Mouse (Mus musculus) hindbrain, embryonic 14.5 days (tissue): ENCODE data around the gene Bmp7. TPM values are rescaled to one million over a fixed set of nuclear protein-coding genes. Genes with fewer than 3 reads are reported as not detected.

Experiments used
- ATAC-seq: fragments of 200-750 bp; cut with Nextera tagmentation; 2 replicates; pipeline ENCODE4 v1.8.0; 2017; ENCODE audit warnings: moderate number of reproducible peaks, mild to moderate bottlenecking, moderate TSS enrichment, moderate library complexity; ENCODE audit not compliant: low FRiP score
- DNase-seq: peaks from one replicate; pipeline ENCODE4 v3.0.0-alpha.2; 2015; ENCODE audit warnings: low spot score
- H3K27ac ChIP-seq: fragments of 300-500 bp; sonication (generic); 2 replicates; pipeline ENCODE4 v1.5.1; 2014; ENCODE audit warnings: mild to moderate bottlenecking, moderate library complexity
- H3K27me3 ChIP-seq: fragments of 300-500 bp; sonication (generic); 2 replicates; pipeline ENCODE4 v1.6.1; 2014; ENCODE audit warnings: mild to moderate bottlenecking, low read length, mixed read lengths; ENCODE audit not compliant: control insufficient read depth, insufficient read depth
- H3K36me3 ChIP-seq: fragments of 300-500 bp; sonication (generic); replicated peaks from 2 replicates; pipeline ENCODE4 v1.6.1; 2014; ENCODE audit not compliant: control insufficient read depth, insufficient read depth
- H3K4me1 ChIP-seq: fragments of 300-500 bp; sonication (generic); replicated peaks from 2 replicates; pipeline ENCODE4 v1.6.1; 2014; ENCODE audit warnings: antibody characterized with exemption, low read length, mixed read lengths; ENCODE audit not compliant: control insufficient read depth, insufficient read depth
- H3K4me2 ChIP-seq: fragments of 300-500 bp; sonication (generic); replicated peaks from 2 replicates; pipeline ENCODE4 v1.6.1; 2014; ENCODE audit warnings: mild to moderate bottlenecking, moderate library complexity
- H3K4me3 ChIP-seq: fragments of 300-500 bp; sonication (generic); replicated peaks from 2 replicates; pipeline ENCODE4 v1.5.1; 2014; ENCODE audit warnings: mild to moderate bottlenecking, low read length
- H3K9ac ChIP-seq: fragments of 300-500 bp; sonication (generic); 2 replicates; pipeline ENCODE4 v1.6.1; 2014
- H3K9me3 ChIP-seq: fragments of 300-500 bp; sonication (generic); 2 replicates; pipeline ENCODE4 v1.6.1; 2016; ENCODE audit warnings: low read length; ENCODE audit not compliant: control insufficient read depth
- WGBS: fragments of 180-500 bp; shearing (Covaris S2); extraction: QIAGEN DNeasy Blood & Tissue Kit; methylation state at CpG from one replicate; pipeline ENCODE4 v1.1.7; 2014; 5-methylcytosine and 5-hydroxymethylcytosine counted together
- polyA plus RNA-seq: library from polyadenylated mRNA; unstranded; fragments of >200 nt; fragmentation: Nextera tagmentation; extraction: Ambion mirVana; gene quantifications from 2 replicates; pipeline ENCODE4 v1.2.1, GENCODE M21; 2014

The Bmp7 gene
- polyA plus RNA-seq, 1 experiment from 2014 or later, result 18.4 TPM

DNA sequence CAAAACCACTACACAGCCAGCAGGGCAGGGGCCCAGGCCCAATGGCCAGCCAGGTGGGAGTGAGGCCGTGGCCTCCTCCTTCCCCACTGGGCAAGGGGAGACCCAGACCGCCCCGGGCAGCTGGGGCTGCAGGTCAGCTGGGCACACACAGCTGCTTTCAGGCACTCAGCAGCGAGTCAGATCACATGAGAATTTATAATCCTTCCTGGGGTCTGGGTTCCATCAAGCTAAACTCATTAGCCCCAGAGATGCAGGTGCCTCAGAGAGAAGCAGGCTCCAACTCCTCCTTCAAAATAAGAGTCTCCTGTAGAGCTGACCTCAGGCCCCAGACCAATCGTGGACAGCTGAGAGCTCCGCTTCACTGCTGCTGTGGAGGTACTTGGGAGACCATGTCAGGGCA, 15.2 kb downstream of the Bmp7 start:
- Histone ChIP-seq H3K27ac (no peak overlapping the region), H3K4me1 (no peaks in the 10 kb centered on the region)
- WGBS, result 60% methylated on average over 6 of the region's 6 CpGs

DNA sequence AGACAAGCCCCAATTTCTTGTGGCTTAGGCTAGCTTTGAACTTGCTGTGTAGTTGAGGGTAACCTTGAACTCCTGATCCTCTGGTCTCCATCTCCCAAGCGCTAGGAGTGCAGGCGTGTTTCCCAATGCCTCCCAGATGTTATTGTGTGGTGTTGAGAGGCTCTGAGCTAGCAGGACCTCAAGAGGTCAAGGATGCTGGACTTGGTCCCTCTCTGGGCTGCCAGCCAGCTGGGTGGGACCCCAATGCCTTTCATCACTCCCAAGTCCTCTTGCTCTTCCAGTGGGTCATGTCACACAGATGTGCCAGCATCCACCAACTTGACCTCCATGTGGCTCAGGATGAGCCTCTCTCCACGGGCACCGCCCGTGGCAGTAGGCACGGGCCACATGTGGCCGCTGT, 16.9 kb downstream of the Bmp7 start:
- no peak overlapping the region for H3K4me2 ChIP-seq
- no peaks in the 10 kb centered on the region for H3K4me1 ChIP-seq
- 88% methylated on average over 7 of the region's 7 CpGs for WGBS
- H3K36me3 ChIP-seq, result no peaks in the 10 kb centered on the region
- H3K9ac ChIP-seq, result no peak overlapping the region
- DNase-seq, result no peak
- no peak overlapping the region for H3K27ac ChIP-seq
- ATAC-seq, result no peak
- no peak overlapping the region for H3K4me3 ChIP-seq
- 0 out of 2 replicates have a peak, but pooled peaks cover 3% of the 10 kb centered on the region for H3K27me3 ChIP-seq
- no peaks in the 10 kb centered on the region for H3K9me3 ChIP-seq

More for the DNA sequence above, 15.2 kb downstream of the Bmp7 start:
- no peak for DNase-seq
- H3K4me2 ChIP-seq, result no peak overlapping the region
- no peak overlapping the region for H3K9ac ChIP-seq
- no peaks in the 10 kb centered on the region for H3K36me3 ChIP-seq
- no peak overlapping the region for H3K4me3 ChIP-seq
- H3K27me3 ChIP-seq, result 0 out of 2 replicates have a peak, but pooled peaks cover 3% of the 10 kb centered on the region
- H3K9me3 ChIP-seq, result no peaks in the 10 kb centered on the region
- ATAC-seq, result no peak

DNA sequence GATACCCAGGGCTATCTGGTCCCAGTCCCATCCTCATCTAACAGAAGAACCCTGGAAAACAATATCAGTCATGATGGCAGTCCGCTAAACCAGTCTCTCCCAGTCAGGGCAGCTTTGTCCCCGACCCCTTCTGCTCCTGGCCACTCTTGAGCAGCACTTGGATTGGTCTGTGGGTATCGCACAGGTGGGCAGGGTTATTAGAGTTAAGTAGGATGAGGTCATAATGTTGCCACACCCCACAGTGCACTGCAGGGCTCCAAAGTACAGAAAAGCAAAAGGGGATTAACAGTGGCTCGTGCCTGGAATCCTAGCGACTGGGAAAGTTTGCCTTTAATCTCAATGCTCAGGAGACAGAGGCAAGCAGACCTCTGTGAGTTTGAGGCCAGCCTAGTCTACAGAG, 17.5 kb downstream of the Bmp7 start:
- Histone ChIP-seq H3K36me3 (no peaks in the 10 kb centered on the region), H3K27ac (no peak overlapping the region), H3K4me3 (no peak overlapping the region), H3K4me2 (no peak overlapping the region), H3K27me3 (0 out of 2 replicates have a peak, but pooled peaks cover 3% of the 10 kb centered on the region), H3K9ac (no peak overlapping the region), H3K9me3 (no peaks in the 10 kb centered on the region), H3K4me1 (no peaks in the 10 kb centered on the region)
- WGBS, result 69% methylated on average over 5 of the region's 5 CpGs
- ATAC-seq, result no peak
- no peak for DNase-seq

DNA sequence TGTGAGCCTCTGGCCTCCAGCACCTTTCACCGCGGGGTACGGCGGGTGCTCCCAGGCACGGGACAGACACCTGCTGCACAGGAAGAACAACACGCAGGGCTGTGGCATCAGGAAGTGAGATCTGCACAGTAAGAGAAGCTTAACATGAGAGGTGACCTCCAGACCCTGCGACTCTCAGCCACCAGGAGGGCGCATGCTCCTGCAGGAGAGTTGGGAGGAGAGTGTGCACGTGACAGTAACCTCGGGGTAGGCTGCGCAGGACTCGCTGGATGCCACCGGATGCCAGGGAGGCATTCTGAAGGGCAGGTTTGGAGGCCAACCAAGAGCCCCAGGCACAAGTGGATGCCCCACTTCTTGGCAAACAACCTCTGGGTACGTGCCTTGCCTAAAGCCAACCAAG, 26.1 kb downstream of the Bmp7 start:
- WGBS, result 77% methylated on average over 14 of the region's 14 CpGs
- Histone ChIP-seq H3K4me1 (no peaks in the 10 kb centered on the region), H3K36me3 (no peaks in the 10 kb centered on the region), H3K27me3 (no peaks in the 10 kb centered on the region), H3K9ac (no peak overlapping the region), H3K4me2 (no peak overlapping the region), H3K9me3 (no peaks in the 10 kb centered on the region), H3K27ac (no peak overlapping the region), H3K4me3 (no peak overlapping the region)
- ATAC-seq (no peak), DNase-seq (no peak)

DNA sequence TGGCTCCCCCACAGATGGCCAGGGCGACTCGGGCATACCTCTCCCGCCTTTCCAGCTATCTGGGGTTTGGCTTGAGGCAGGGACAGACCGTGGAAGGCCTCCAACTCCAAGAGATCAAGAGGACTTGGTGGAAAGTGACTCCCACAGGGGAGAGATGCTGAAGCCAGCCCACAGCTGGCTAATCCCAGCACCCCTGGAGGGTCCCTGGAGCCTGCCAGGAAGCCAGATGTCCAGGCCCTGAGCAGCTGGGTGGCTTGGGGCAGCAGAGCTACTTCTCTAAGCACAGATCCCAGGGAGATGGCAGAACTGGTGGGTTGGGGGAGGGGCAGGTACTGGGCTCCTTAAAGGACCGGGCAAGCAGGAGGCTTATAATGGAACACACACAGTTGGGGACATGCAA, 28.4 kb downstream of the Bmp7 start:
- H3K27ac ChIP-seq, result no peak overlapping the region
- H3K4me2 ChIP-seq, result no peak overlapping the region
- 48% methylated on average over 5 of the region's 5 CpGs for WGBS
- no peak overlapping the region for H3K9ac ChIP-seq
- no peaks in the 10 kb centered on the region for H3K36me3 ChIP-seq
- H3K4me3 ChIP-seq, result no peak overlapping the region
- no peaks in the 10 kb centered on the region for H3K4me1 ChIP-seq
- DNase-seq, result no peak
- no peaks in the 10 kb centered on the region for H3K27me3 ChIP-seq
- no peaks in the 10 kb centered on the region for H3K9me3 ChIP-seq
- ATAC-seq, result no peak

- WGBS, result 69% methylated on average over 6 of the region's 6 CpGs
- Histone ChIP-seq H3K4me3 (no peak overlapping the region), H3K4me2 (no peak overlapping the region), H3K9me3 (no peaks in the 10 kb centered on the region), H3K4me1 (no peaks in the 10 kb centered on the region), H3K9ac (no peak overlapping the region), H3K27me3 (no peaks in the 10 kb centered on the region), H3K36me3 (no peaks in the 10 kb centered on the region), H3K27ac (no peak overlapping the region)
- DNase-seq (no peak), ATAC-seq (no peak)
Measured at GRCm38 (mm10) chr2:172911157-172911556, 29.0 kb downstream of the Bmp7 start.

DNA sequence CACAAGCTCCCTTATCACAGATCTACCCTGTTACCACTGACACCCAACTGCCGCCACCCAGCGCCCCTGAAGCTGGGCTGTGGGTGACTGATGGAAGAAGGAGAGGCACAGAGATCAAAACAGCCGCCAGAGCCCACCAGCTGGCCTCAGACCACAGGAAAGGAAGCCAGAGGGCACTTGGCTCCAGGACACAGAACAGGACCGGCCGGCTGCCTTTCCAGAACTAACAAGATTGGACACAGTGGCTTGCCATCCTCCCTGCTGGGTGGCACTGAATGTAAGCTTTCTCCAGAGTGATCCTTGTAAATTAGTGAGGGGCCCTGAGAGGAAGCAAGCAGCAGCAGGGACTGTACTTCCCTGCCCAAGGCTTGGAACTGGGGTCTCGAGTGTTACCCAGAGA, 30.7 kb downstream of the Bmp7 start:
- Histone ChIP-seq H3K36me3 (no peaks in the 10 kb centered on the region), H3K4me1 (no peaks in the 10 kb centered on the region), H3K27me3 (no peaks in the 10 kb centered on the region), H3K9me3 (no peaks in the 10 kb centered on the region), H3K9ac (no peak overlapping the region), H3K27ac (no peak overlapping the region), H3K4me2 (no peak overlapping the region), H3K4me3 (no peak overlapping the region)
- WGBS, result 40% methylated on average over 6 of the region's 6 CpGs
- no peak for ATAC-seq
- DNase-seq, result peak; percentile 38

DNA sequence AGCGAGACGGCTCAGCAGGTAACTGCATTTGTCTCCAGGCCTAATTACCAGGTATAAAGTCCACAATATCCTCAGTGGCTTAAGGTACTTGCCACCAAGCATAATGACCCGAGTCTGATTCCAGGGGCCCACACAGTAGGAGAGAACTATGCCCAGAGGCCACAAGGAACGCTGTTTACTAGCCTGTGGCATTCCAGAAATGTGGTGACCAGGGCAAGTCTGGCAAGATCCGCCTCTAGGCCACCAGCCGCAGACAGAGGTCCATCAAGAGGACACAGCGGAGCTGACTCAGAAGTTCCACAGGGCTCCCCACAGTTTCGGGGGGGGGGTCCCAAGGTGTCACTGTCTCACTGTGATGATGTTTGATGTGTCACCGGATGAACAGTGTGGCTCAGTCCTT, 34.0 kb downstream of the Bmp7 start:
- Histone ChIP-seq H3K4me2 (no peak overlapping the region), H3K36me3 (no peaks in the 10 kb centered on the region), H3K9ac (no peak overlapping the region), H3K4me1 (no peaks in the 10 kb centered on the region), H3K27ac (no peak overlapping the region), H3K4me3 (no peak overlapping the region), H3K27me3 (no peaks in the 10 kb centered on the region), H3K9me3 (no peaks in the 10 kb centered on the region)
- ATAC-seq (no peak), DNase-seq (no peak)
- 77% methylated on average over 9 of the region's 9 CpGs for WGBS

GRCm38 (mm10) chr2:172905057-172905456, 35.1 kb downstream of the Bmp7 start:
- H3K9ac ChIP-seq, result no peak overlapping the region
- no peak overlapping the region for H3K27ac ChIP-seq
- H3K36me3 ChIP-seq, result no peaks in the 10 kb centered on the region
- no peaks in the 10 kb centered on the region for H3K27me3 ChIP-seq
- H3K4me2 ChIP-seq, result no peak overlapping the region
- ATAC-seq, result no peak
- H3K9me3 ChIP-seq, result no peaks in the 10 kb centered on the region
- WGBS, result 94% methylated on average over 5 of the region's 5 CpGs
- no peak for DNase-seq
- no peak overlapping the region for H3K4me3 ChIP-seq
- no peaks in the 10 kb centered on the region for H3K4me1 ChIP-seq

DNA sequence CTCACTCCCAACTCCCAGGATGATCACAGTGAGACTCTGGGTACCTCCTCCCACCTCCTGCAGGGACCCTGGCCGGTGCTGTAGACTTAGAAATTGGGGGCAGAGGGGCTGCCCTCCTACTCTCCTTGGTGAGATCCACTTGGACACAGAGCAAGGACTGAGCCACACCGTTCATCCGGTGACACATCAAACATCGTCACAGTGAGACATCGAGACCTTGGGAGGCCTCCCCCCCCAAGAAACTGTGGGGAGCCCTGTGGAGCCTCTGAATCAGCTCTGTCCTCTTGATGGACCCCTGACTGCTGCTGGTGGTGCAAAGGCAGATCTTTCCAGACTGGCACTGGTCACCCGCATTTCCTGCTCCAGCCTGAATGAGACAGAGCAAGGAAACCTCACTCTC, 35.5 kb downstream of the Bmp7 start:
- WGBS, result 93% methylated on average over 6 of the region's 6 CpGs
- H3K27ac ChIP-seq, result no peak overlapping the region
- no peaks in the 10 kb centered on the region for H3K4me1 ChIP-seq
- H3K27me3 ChIP-seq, result no peaks in the 10 kb centered on the region
- ATAC-seq (no peak), DNase-seq (no peak)
- H3K9ac ChIP-seq, result no peak overlapping the region
- H3K4me2 ChIP-seq, result no peak overlapping the region
- no peaks in the 10 kb centered on the region for H3K36me3 ChIP-seq
- H3K9me3 ChIP-seq, result no peaks in the 10 kb centered on the region
- H3K4me3 ChIP-seq, result no peak overlapping the region
